Mouse (Mus musculus) CH12.LX (cell line): ENCODE data around the gene Il17c. TPM values are rescaled to one million over a fixed set of nuclear protein-coding genes. Genes with fewer than 3 reads are reported as not detected.

ENCODE experiments used
- DNase-seq: peaks from one replicate; pipeline ENCODE4 v3.0.0-alpha.2; 2013; ENCODE audit errors: extremely low read depth
- H3K27ac ChIP-seq: 2 replicates; pipeline ENCODE4 v1.5.1; 2012; ENCODE audit warnings: low read depth, mild to moderate bottlenecking, control low read depth, moderate library complexity; ENCODE audit not compliant: insufficient read depth
- H3K27me3 ChIP-seq: replicated peaks from 2 replicates; pipeline ENCODE3; 2012; ENCODE audit warnings: inconsistent platforms
- H3K36me3 ChIP-seq, 2 experiments: replicated peaks in 1 of 2; 2 replicates each; pipeline versions ENCODE3 to v1.6.1; 2012; ENCODE audit warnings: inconsistent platforms in 1 of 2, low read length in 1 of 2, mild to moderate bottlenecking in 1 of 2, mixed read lengths in 1 of 2, moderate library complexity in 1 of 2; ENCODE audit not compliant: control insufficient read depth in 1 of 2, insufficient read depth in 1 of 2
- H3K4me1 ChIP-seq, 2 experiments: 2 replicates each; pipeline ENCODE4 v1.6.1; 2012; ENCODE audit warnings: inconsistent platforms in 1 of 2, moderate library complexity in 1 of 2; ENCODE audit not compliant: insufficient read depth in 2 of 2, control insufficient read depth in 1 of 2
- H3K4me2 ChIP-seq: 2 replicates; pipeline ENCODE4 v1.6.1; 2012; ENCODE audit warnings: low read depth, mild to moderate bottlenecking, control low read depth; ENCODE audit not compliant: poor library complexity, insufficient read depth, severe bottlenecking
- H3K4me3 ChIP-seq, 3 experiments: fragments of 150-350 bp in 1 of 3; sonication (generic) in 1 of 3; replicated peaks in 1 of 3; 2 replicates each; pipeline versions ENCODE3 to v1.5.1; 2011 to 2012; ENCODE audit warnings: low read depth in 2 of 3, low read length in 2 of 3, mild to moderate bottlenecking in 2 of 3, moderate library complexity in 2 of 3, control low read depth in 1 of 3, improper control_type of control experiment in 1 of 3, inconsistent platforms in 1 of 3, mixed read lengths in 1 of 3; ENCODE audit not compliant: poor library complexity in 1 of 3
- H3K79me2 ChIP-seq: replicated peaks from 2 replicates; pipeline ENCODE4 v1.6.1; 2012; ENCODE audit warnings: mild to moderate bottlenecking, moderate library complexity; ENCODE audit not compliant: control insufficient read depth, poor library complexity, insufficient read depth, severe bottlenecking; ENCODE audit errors: extremely low read depth
- H3K9ac ChIP-seq: 2 replicates; pipeline ENCODE4 v1.6.1; 2012; ENCODE audit warnings: low read depth, mild to moderate bottlenecking, control low read depth, moderate library complexity; ENCODE audit not compliant: insufficient read depth
- H3K9me3 ChIP-seq: replicated peaks from 2 replicates; pipeline ENCODE3; 2012; ENCODE audit warnings: low read length, inconsistent platforms, mixed read lengths
- BHLHE40 ChIP-seq: IDR thresholded peaks from 2 replicates; pipeline ENCODE4 v1.6.1; 2011; ENCODE audit warnings: mild to moderate bottlenecking, low read depth, low read length, improper control_type of control experiment
- CHD1 ChIP-seq: IDR thresholded peaks from 2 replicates; pipeline ENCODE4 v1.6.1; 2012; ENCODE audit warnings: low read depth, low read length, improper control_type of control experiment, inconsistent platforms
- CHD2 ChIP-seq: IDR thresholded peaks from 2 replicates; pipeline ENCODE4 v1.6.1; 2011; ENCODE audit warnings: low read length, improper control_type of control experiment
- CTCF ChIP-seq, 2 experiments: IDR thresholded peaks in 1 of 2; conservative IDR thresholded peaks in 1 of 2; 2 replicates each; pipeline ENCODE4 v1.5.1; 2011 to 2012; ENCODE audit warnings: low read depth in 2 of 2, low read length in 2 of 2, improper control_type of control experiment in 1 of 2, inconsistent platforms in 1 of 2, mild to moderate bottlenecking in 1 of 2, moderate library complexity in 1 of 2
- E2F4 ChIP-seq: IDR thresholded peaks from 2 replicates; pipeline ENCODE4 v1.6.1; 2011; ENCODE audit warnings: low read depth, low read length, improper control_type of control experiment; ENCODE audit not compliant: insufficient replicate concordance
- EP300 ChIP-seq: IDR thresholded peaks from 2 replicates; pipeline ENCODE4 v1.6.1; 2011; ENCODE audit warnings: low read length, improper control_type of control experiment
- ETS1 ChIP-seq: conservative IDR thresholded peaks from 2 replicates; pipeline ENCODE4 v1.6.1; 2012; ENCODE audit warnings: low read depth, mild to moderate bottlenecking, inconsistent platforms, low read length, improper control_type of control experiment, moderate library complexity
- GABPA ChIP-seq: IDR thresholded peaks from 2 replicates; pipeline ENCODE4 v1.6.1; 2012; ENCODE audit warnings: low read depth, low read length, improper control_type of control experiment, inconsistent platforms; ENCODE audit not compliant: insufficient replicate concordance
- HCFC1 ChIP-seq: IDR thresholded peaks from 2 replicates; pipeline ENCODE4 v1.6.1; 2012; ENCODE audit warnings: low read depth, mild to moderate bottlenecking, inconsistent platforms, low read length, improper control_type of control experiment
- JUND ChIP-seq: conservative IDR thresholded peaks from 2 replicates; pipeline ENCODE4 v1.6.1; 2011; ENCODE audit warnings: low read depth, low read length, improper control_type of control experiment
- KAT2A ChIP-seq: IDR thresholded peaks from 2 replicates; pipeline ENCODE4 v1.6.1; 2012; ENCODE audit warnings: low read length, improper control_type of control experiment, inconsistent platforms; ENCODE audit not compliant: insufficient replicate concordance
- MAX ChIP-seq: IDR thresholded peaks from 2 replicates; pipeline ENCODE4 v1.6.1; 2011; ENCODE audit warnings: low read length, improper control_type of control experiment
- MAZ ChIP-seq: IDR thresholded peaks from 2 replicates; pipeline ENCODE4 v1.6.1; 2012; ENCODE audit warnings: low read depth, mild to moderate bottlenecking, inconsistent platforms, low read length, improper control_type of control experiment, moderate library complexity
- MEF2A ChIP-seq: IDR thresholded peaks from 2 replicates; pipeline ENCODE4 v1.6.1; 2014; ENCODE audit warnings: low read depth, mild to moderate bottlenecking, inconsistent platforms, low read length, improper control_type of control experiment, borderline replicate concordance
- MYC ChIP-seq: IDR thresholded peaks from 2 replicates; pipeline ENCODE4 v1.6.1; 2011; ENCODE audit warnings: low read depth, mild to moderate bottlenecking, improper control_type of control experiment, low read length
- NRF1 ChIP-seq: IDR thresholded peaks from 2 replicates; pipeline ENCODE4 v1.6.1; 2014; ENCODE audit warnings: low read depth, mild to moderate bottlenecking, inconsistent platforms, low read length, improper control_type of control experiment, moderate library complexity
- PAX5 ChIP-seq: IDR thresholded peaks from 2 replicates; pipeline ENCODE4 v1.6.1; 2012; ENCODE audit warnings: low read length, inconsistent platforms, mixed read lengths
- POLR2A ChIP-seq: IDR thresholded peaks from 2 replicates; pipeline ENCODE4 v1.6.1; 2011; ENCODE audit warnings: low read depth, mild to moderate bottlenecking, improper control_type of control experiment, low read length
- RAD21 ChIP-seq: IDR thresholded peaks from 2 replicates; pipeline ENCODE4 v1.6.1; 2011; ENCODE audit warnings: low read depth, mild to moderate bottlenecking, low read length, improper control_type of control experiment, moderate library complexity
- SIN3A ChIP-seq: IDR thresholded peaks from 2 replicates; pipeline ENCODE4 v1.6.1; 2012; ENCODE audit warnings: low read length, improper control_type of control experiment, inconsistent platforms
- SMC3 ChIP-seq: IDR thresholded peaks from 2 replicates; pipeline ENCODE4 v1.6.1; 2011; ENCODE audit warnings: low read depth, low read length, improper control_type of control experiment
- TBP ChIP-seq: conservative IDR thresholded peaks from 2 replicates; pipeline ENCODE4 v1.6.1; 2011; ENCODE audit warnings: low read depth, low read length, improper control_type of control experiment
- TCF12 ChIP-seq: IDR thresholded peaks from 2 replicates; pipeline ENCODE4 v1.6.1; 2014; ENCODE audit warnings: low read depth, mild to moderate bottlenecking, inconsistent platforms, low read length, improper control_type of control experiment
- UBTF ChIP-seq: IDR thresholded peaks from 2 replicates; pipeline ENCODE4 v1.6.1; 2012; ENCODE audit warnings: low read depth, mild to moderate bottlenecking, inconsistent platforms, low read length, improper control_type of control experiment, moderate library complexity
- USF1 ChIP-seq: IDR thresholded peaks from 2 replicates; pipeline ENCODE4 v1.6.1; 2014; ENCODE audit warnings: low read depth, mild to moderate bottlenecking, inconsistent platforms, low read length, improper control_type of control experiment
- ZKSCAN1 ChIP-seq: IDR thresholded peaks from 2 replicates; pipeline ENCODE4 v1.6.1; 2012; ENCODE audit warnings: low read depth, inconsistent platforms, low read length, improper control_type of control experiment, borderline replicate concordance
- ZMIZ1 ChIP-seq: IDR thresholded peaks from 2 replicates; pipeline ENCODE4 v1.6.1; 2012; ENCODE audit warnings: low read depth, mild to moderate bottlenecking, inconsistent platforms, low read length, improper control_type of control experiment
- dilution Hi-C: fragments of 300-500 bp; cut with MboI; formaldehyde crosslinking; loops from 2 replicates; pipeline ENCODE4 v1.14.3; 2020; ENCODE audit warnings: low sequenced_read_pairs; ENCODE audit not compliant: extremely low pct_unique_long_range_greater_than_20kb, extremely low pct_ligation_motif_present
- in situ Hi-C: fragments of 300-500 bp; cut with MboI; formaldehyde crosslinking; loops from 3 replicates; pipeline ENCODE4 v1.14.3; 2019; ENCODE audit warnings: low sequenced_read_pairs, low pct_ligation_motif_present, low pct_unique_long_range_greater_than_20kb, mixed read lengths
- polyA plus RNA-seq: library from polyadenylated mRNA; unstranded; fragments of >175 nt; gene quantifications from 2 replicates; pipeline ENCODE4 v1.2.1, GENCODE M21; 2012; ENCODE audit warnings: low read depth; ENCODE audit not compliant: insufficient read length
- total RNA-seq, 2 experiments: library from RNA; depleted of rRNA; stranded (reverse); fragments of 300-350 nt in 1 of 2; fragments of >200 nt in 1 of 2; gene quantifications; 2 replicates each; pipeline ENCODE4 v1.2.3; 2012 to 2014

Gene Il17c
- total and polyA plus RNA-seq, 3 experiments, result 0.33 TPM; not detected in 2

GRCm38 (mm10) chr8:122390758-122391157, 31.1 kb upstream of the Il17c start:
- dilution Hi-C loops (no loop called here), in situ Hi-C loops (no loop called here)
- no peak overlapping the region for H3K4me2 ChIP-seq
- no peaks in the 10 kb centered on the region for H3K4me1 ChIP-seq
- peaks cover 68 to 94% of the 10 kb centered on the region in 2 experiments for H3K36me3 ChIP-seq
- no peak for TF ChIP-seq MAZ
- TF ChIP-seq USF1, result no peak
- no peak for TF ChIP-seq KAT2A
- no peak for TF ChIP-seq JUND
- no peak for TF ChIP-seq BHLHE40
- TF ChIP-seq EP300, result no peak
- TF ChIP-seq GABPA, result no peak
- TF ChIP-seq HCFC1, result no peak
- no peak for TF ChIP-seq MEF2A
- no peak for TF ChIP-seq CHD1
- no peak for TF ChIP-seq NRF1
- no peak for TF ChIP-seq RAD21
- TF ChIP-seq CHD2, result no peak
- no peak for TF ChIP-seq SIN3A
- no peak for TF ChIP-seq SMC3
- TF ChIP-seq MAX, result no peak
- TF ChIP-seq ETS1, result no peak
- TF ChIP-seq CTCF (conservative IDR thresholded peaks at IDR 0.05 in 1 of 2, IDR thresholded peaks at IDR 0.05 in 1 of 2; ENCODE audit: low read depth in 2 of 2, low read length in 2 of 2), result no peak
- no peak for TF ChIP-seq TCF12
- DNase-seq, result no peak
- H3K79me2 ChIP-seq, result 0 out of 2 replicates have a peak, but pooled peaks cover 5% of the 10 kb centered on the region
- H3K27me3 ChIP-seq, result no peaks in the 10 kb centered on the region
- no peak overlapping the region for H3K9ac ChIP-seq
- H3K27ac ChIP-seq, result no peak overlapping the region
- H3K4me3 ChIP-seq, result no peak overlapping the region
- peaks cover 12% of the 10 kb centered on the region for H3K9me3 ChIP-seq

- H3K4me3 ChIP-seq, result no peak overlapping the region
- no peak for DNase-seq
- no peak for TF ChIP-seq BHLHE40
- TF ChIP-seq JUND, result no peak
- no peak for TF ChIP-seq MAZ
- no peak for TF ChIP-seq ZMIZ1
- TF ChIP-seq CHD2, result no peak
- TF ChIP-seq RAD21, result no peak
- no peak for TF ChIP-seq TBP
- TF ChIP-seq POLR2A, result no peak
- TF ChIP-seq PAX5, result no peak
- TF ChIP-seq MYC, result no peak
- TF ChIP-seq EP300, result no peak
- TF ChIP-seq TCF12, result no peak
- TF ChIP-seq CTCF (conservative IDR thresholded peaks at IDR 0.05 in 1 of 2, IDR thresholded peaks at IDR 0.05 in 1 of 2; ENCODE audit: low read depth in 2 of 2, low read length in 2 of 2), result no peak
- TF ChIP-seq E2F4, result no peak
- no peak for TF ChIP-seq ZKSCAN1
- no peak for TF ChIP-seq UBTF
- in situ Hi-C loops, result no loop called here
- no peak overlapping the region for H3K9ac ChIP-seq
- dilution Hi-C loops, result no loop called here
- H3K9me3 ChIP-seq, result peaks cover 6% of the 10 kb centered on the region
- no peaks in the 10 kb centered on the region for H3K4me1 ChIP-seq
- H3K27ac ChIP-seq, result no peak overlapping the region
- 0 out of 2 replicates have a peak, but pooled peaks cover 5% of the 10 kb centered on the region for H3K79me2 ChIP-seq
- no peaks in the 10 kb centered on the region for H3K27me3 ChIP-seq
- H3K4me2 ChIP-seq, result no peak overlapping the region
- peaks cover 57 to 90% of the 10 kb centered on the region in 2 experiments for H3K36me3 ChIP-seq
Measured at GRCm38 (mm10) chr8:122393717-122394116, 28.1 kb upstream of the Il17c start.
